Mouse (Mus musculus) embryonic facial prominence, embryonic 15.5 days (tissue): ENCODE results near the gene Pgam1. TPM values are rescaled to one million over a fixed set of nuclear protein-coding genes. Genes with fewer than 3 reads are reported as not detected.

Experiments used
- ATAC-seq: fragments of 200-750 bp; cut with Nextera tagmentation; 2 replicates; pipeline ENCODE4 v1.8.0; 2017; ENCODE audit warnings: low read depth, moderate TSS enrichment; ENCODE audit not compliant: insufficient number of reproducible peaks, low FRiP score, low TSS enrichment
- H3K27ac ChIP-seq: fragments of 300-500 bp; sonication (generic); replicated peaks from 2 replicates; pipeline ENCODE4 v1.5.1; 2015; ENCODE audit warnings: mild to moderate bottlenecking, inconsistent platforms
- H3K27me3 ChIP-seq: fragments of 300-500 bp; sonication (generic); 2 replicates; pipeline ENCODE4 v1.6.1; 2015; ENCODE audit warnings: inconsistent platforms
- H3K36me3 ChIP-seq: fragments of 300-500 bp; sonication (generic); 2 replicates; pipeline ENCODE4 v1.6.1; 2015; ENCODE audit warnings: mild to moderate bottlenecking, inconsistent platforms
- H3K4me1 ChIP-seq: fragments of 300-500 bp; sonication (generic); 2 replicates; pipeline ENCODE4 v1.6.1; 2015; ENCODE audit warnings: inconsistent platforms
- H3K4me2 ChIP-seq: fragments of 300-500 bp; sonication (generic); replicated peaks from 2 replicates; pipeline ENCODE4 v1.6.1; 2015; ENCODE audit warnings: mild to moderate bottlenecking, inconsistent platforms
- H3K4me3 ChIP-seq: fragments of 300-500 bp; sonication (generic); replicated peaks from 2 replicates; pipeline ENCODE4 v1.5.1; 2015; ENCODE audit warnings: mild to moderate bottlenecking, inconsistent platforms
- H3K9ac ChIP-seq: fragments of 300-500 bp; sonication (generic); 2 replicates; pipeline ENCODE4 v1.6.1; 2015; ENCODE audit warnings: inconsistent platforms
- H3K9me3 ChIP-seq: fragments of 300-500 bp; sonication (generic); replicated peaks from 2 replicates; pipeline ENCODE4 v1.6.1; 2016; ENCODE audit warnings: inconsistent platforms
- WGBS: fragments of 180-500 bp; shearing (Covaris S2); methylation state at CpG from one replicate; pipeline ENCODE4 v1.1.7; 2015; 5-methylcytosine and 5-hydroxymethylcytosine counted together
- polyA plus RNA-seq: library from polyadenylated mRNA; unstranded; fragments of >200 nt; fragmentation: Nextera tagmentation; extraction: Ambion mirVana; gene quantifications from 2 replicates; pipeline ENCODE4 v1.2.1, GENCODE M21; 2015

Gene Pgam1
- polyA plus RNA-seq, 1 experiment from 2014 or later: 639 TPM

- 94% methylated on average over 1 of the region's 1 CpGs for WGBS
- Histone ChIP-seq H3K9me3 (no peaks in the 10 kb centered on the region), H3K9ac (no peak overlapping the region), H3K36me3 (peaks cover 40% of the 10 kb centered on the region), H3K4me3 (no peak overlapping the region), H3K27me3 (no peaks in the 10 kb centered on the region), H3K4me1 (peaks cover 19% of the 10 kb centered on the region), H3K4me2 (no peak overlapping the region), H3K27ac (no peak overlapping the region)
- ATAC-seq: no peak
Measured at GRCm38 (mm10) chr19:41935921-41936320, 24.2 kb downstream of the Pgam1 start.

GRCm38 (mm10) chr19:41938539-41938938 lies 26.8 kb downstream of the Pgam1 start:
- H3K9ac ChIP-seq: no peak overlapping the region
- 91% methylated on average over 5 of the region's 5 CpGs for WGBS
- no peak for ATAC-seq

GRCm38 (mm10) chr19:41943841-41944240 lies 32.1 kb downstream of the Pgam1 start:
- Histone ChIP-seq H3K4me3 (no peak overlapping the region), H3K27ac (no peak overlapping the region), H3K36me3 (peaks cover 94% of the 10 kb centered on the region), H3K4me1 (no peaks in the 10 kb centered on the region), H3K27me3 (no peaks in the 10 kb centered on the region), H3K4me2 (no peak overlapping the region), H3K9me3 (no peaks in the 10 kb centered on the region), H3K9ac (no peak overlapping the region)
- no peak for ATAC-seq
- 81% methylated on average over 7 of the region's 7 CpGs for WGBS

More at GRCm38 (mm10) chr19:41938539-41938938, 26.8 kb downstream of the Pgam1 start:
- Histone ChIP-seq H3K27me3 (no peaks in the 10 kb centered on the region), H3K27ac (no peak overlapping the region), H3K4me2 (no peak overlapping the region), H3K4me1 (peaks cover 10% of the 10 kb centered on the region), H3K4me3 (no peak overlapping the region), H3K36me3 (peaks cover 62% of the 10 kb centered on the region), H3K9me3 (no peaks in the 10 kb centered on the region)

GRCm38 (mm10) chr19:41952287-41952686 lies 40.6 kb downstream of the Pgam1 start:
- Histone ChIP-seq H3K4me1 (no peaks in the 10 kb centered on the region), H3K9ac (no peak overlapping the region), H3K27ac (no peak overlapping the region), H3K9me3 (no peaks in the 10 kb centered on the region), H3K27me3 (no peaks in the 10 kb centered on the region), H3K36me3 (peaks cover 97% of the 10 kb centered on the region), H3K4me3 (no peak overlapping the region), H3K4me2 (no peak overlapping the region)
- no peak for ATAC-seq
- 67% methylated on average over 4 of the region's 4 CpGs for WGBS

- Histone ChIP-seq H3K27ac (no peak overlapping the region; the same call in 1 of the 2 replicates), H3K9ac (no peak overlapping the region), H3K4me1 (no peaks in the 10 kb centered on the region), H3K9me3 (no peaks in the 10 kb centered on the region), H3K4me2 (no peak overlapping the region), H3K27me3 (no peaks in the 10 kb centered on the region), H3K4me3 (no peak overlapping the region), H3K36me3 (peaks cover 97% of the 10 kb centered on the region)
- no peak for ATAC-seq
- 90% methylated on average over 3 of the region's 3 CpGs for WGBS
Measured at GRCm38 (mm10) chr19:41953574-41953973, 41.9 kb downstream of the Pgam1 start.

Other genes starting within 250 kb of the Pgam1 start
- 0.64 and 1.1 TPM in 2 replicates for gene Slit1, start 168.3 kb upstream of the Pgam1 start, polyA plus RNA-seq
- gene Arhgap19, start 109.9 kb upstream of the Pgam1 start, polyA plus RNA-seq: 17.3 and 17.5 TPM in 2 replicates
- 6.6 and 7.0 TPM in 2 replicates for gene Frat1, start 82.0 kb upstream of the Pgam1 start, polyA plus RNA-seq
- 5.6 and 7.1 TPM in 2 replicates for gene Frat2, start 63.8 kb upstream of the Pgam1 start, polyA plus RNA-seq
- gene Rrp12, start 15.8 kb upstream of the Pgam1 start, polyA plus RNA-seq: 16.1 and 16.7 TPM in 2 replicates
- gene Exosc1, start 21.5 kb downstream of the Pgam1 start, polyA plus RNA-seq: 71.5 and 72.8 TPM in 2 replicates
- gene Zdhhc16, start 21.6 kb downstream of the Pgam1 start, polyA plus RNA-seq: 87.2 and 92.4 TPM in 2 replicates
- 35.2 and 42.0 TPM in 2 replicates for gene Mms19, start 69.2 kb downstream of the Pgam1 start, polyA plus RNA-seq
- gene Ubtd1, start 69.8 kb downstream of the Pgam1 start, polyA plus RNA-seq: 33.2 and 34.2 TPM in 2 replicates
- 1.6 and 1.9 TPM in 2 replicates for gene Ankrd2, start 124.1 kb downstream of the Pgam1 start, polyA plus RNA-seq
- gene Hoga1, start 133.7 kb downstream of the Pgam1 start, polyA plus RNA-seq: 1.7 TPM in 2 replicates
- 0.16 TPM in 1 of 2 replicates, not detected in the other for gene 4933411K16Rik, start 140.3 kb downstream of the Pgam1 start, polyA plus RNA-seq
- 29.0 and 30.0 TPM in 2 replicates for gene Morn4, start 174.4 kb downstream of the Pgam1 start, polyA plus RNA-seq
- gene Pi4k2a, start 178.5 kb downstream of the Pgam1 start, polyA plus RNA-seq: 27.1 and 28.0 TPM in 2 replicates
- gene Avpi1, start 217.1 kb downstream of the Pgam1 start, polyA plus RNA-seq: 51.0 and 53.6 TPM in 2 replicates
- gene Marveld1, start 235.5 kb downstream of the Pgam1 start, polyA plus RNA-seq: 15.2 and 20.3 TPM in 2 replicates